Mouse (Mus musculus) lung, embryonic 15.5 days (tissue): ENCODE measurements around the gene Plekhg4. TPM values are rescaled to one million over a fixed set of nuclear protein-coding genes. Genes with fewer than 3 reads are reported as not detected.

ENCODE experiments used
- ATAC-seq: fragments of 200-750 bp; cut with Nextera tagmentation; 2 replicates; pipeline ENCODE4 v1.8.0; 2017; ENCODE audit warnings: moderate number of reproducible peaks, borderline replicate concordance; ENCODE audit not compliant: low FRiP score, low TSS enrichment; ENCODE audit errors: extremely low read depth
- H3K27ac ChIP-seq: fragments of 300-500 bp; sonication (generic); 2 replicates; pipeline ENCODE4 v1.5.1; 2015; ENCODE audit warnings: moderate library complexity, mild to moderate bottlenecking, inconsistent platforms
- H3K27me3 ChIP-seq: fragments of 300-500 bp; sonication (generic); 2 replicates; pipeline ENCODE4 v1.6.1; 2015; ENCODE audit warnings: inconsistent platforms
- H3K36me3 ChIP-seq: fragments of 300-500 bp; sonication (generic); 2 replicates; pipeline ENCODE4 v1.6.1; 2015; ENCODE audit warnings: inconsistent platforms
- H3K4me1 ChIP-seq: fragments of 300-500 bp; sonication (generic); 2 replicates; pipeline ENCODE4 v1.6.1; 2015; ENCODE audit warnings: inconsistent platforms
- H3K4me2 ChIP-seq: fragments of 300-500 bp; sonication (generic); 2 replicates; pipeline ENCODE4 v1.6.1; 2015; ENCODE audit warnings: inconsistent platforms, mild to moderate bottlenecking, moderate library complexity
- H3K4me3 ChIP-seq: fragments of 300-500 bp; sonication (generic); 2 replicates; pipeline ENCODE4 v1.5.1; 2015; ENCODE audit warnings: mild to moderate bottlenecking, inconsistent platforms
- H3K9ac ChIP-seq: fragments of 300-500 bp; sonication (generic); 2 replicates; pipeline ENCODE4 v1.6.1; 2015; ENCODE audit warnings: inconsistent platforms
- H3K9me3 ChIP-seq: fragments of 300-500 bp; sonication (generic); 2 replicates; pipeline ENCODE4 v1.6.1; 2016; ENCODE audit warnings: inconsistent platforms
- WGBS: fragments of 180-500 bp; shearing (Covaris S2); methylation state at CpG from one replicate; pipeline ENCODE4 v1.1.7; 2015; 5-methylcytosine and 5-hydroxymethylcytosine counted together
- polyA plus RNA-seq: library from polyadenylated mRNA; unstranded; fragments of >200 nt; fragmentation: Nextera tagmentation; extraction: Ambion mirVana; gene quantifications from 2 replicates; pipeline ENCODE4 v1.2.1, GENCODE M21; 2015

Gene Plekhg4
- polyA plus RNA-seq, 1 experiment from 2014 or later, result 1.5 TPM

- 91% methylated on average over 6 of the region's 6 CpGs for WGBS
These were observed 36.9 kb downstream of the Plekhg4 start for GRCm38 (mm10) chr8:105409947-105410346.

GRCm38 (mm10) chr8:105413391-105413790 lies 40.3 kb downstream of the Plekhg4 start, which contains the start of the genes Kctd19 and Lrrc36:
Gene Kctd19, minus strand, starts transcription at chr8:105413502.
Gene Lrrc36, plus strand, starts transcription at chr8:105413571.
- H3K36me3 ChIP-seq, result no peaks in the 10 kb centered on the region
- peak within 1 kb of the TSS; percentile 35 for H3K4me3 ChIP-seq
- H3K4me1 ChIP-seq, result peaks cover 13% of the 10 kb centered on the region; the same call in 1 of the 2 replicates
- no peak within 1 kb of the TSS for H3K27ac ChIP-seq
- peak; percentile 85 for ATAC-seq
- no peak within 1 kb of the TSS for H3K9ac ChIP-seq
- 2% methylated on average over 34 of the region's 34 CpGs for WGBS
- no peaks in the 10 kb centered on the region for H3K9me3 ChIP-seq
- peak within 1 kb of the TSS; percentile 72 for H3K4me2 ChIP-seq
- peaks cover 29% of the 10 kb centered on the region for H3K27me3 ChIP-seq

More at GRCm38 (mm10) chr8:105409947-105410346, 36.9 kb downstream of the Plekhg4 start:
- H3K4me2 ChIP-seq, result no peak overlapping the region
- H3K9me3 ChIP-seq, result no peaks in the 10 kb centered on the region
- no peak overlapping the region for H3K27ac ChIP-seq
- no peak overlapping the region for H3K9ac ChIP-seq
- H3K4me1 ChIP-seq, result peaks cover 35% of the 10 kb centered on the region
- no peak overlapping the region for H3K4me3 ChIP-seq
- no peaks in the 10 kb centered on the region for H3K36me3 ChIP-seq
- ATAC-seq, result no peak
- H3K27me3 ChIP-seq, result peaks cover 26% of the 10 kb centered on the region

DNA sequence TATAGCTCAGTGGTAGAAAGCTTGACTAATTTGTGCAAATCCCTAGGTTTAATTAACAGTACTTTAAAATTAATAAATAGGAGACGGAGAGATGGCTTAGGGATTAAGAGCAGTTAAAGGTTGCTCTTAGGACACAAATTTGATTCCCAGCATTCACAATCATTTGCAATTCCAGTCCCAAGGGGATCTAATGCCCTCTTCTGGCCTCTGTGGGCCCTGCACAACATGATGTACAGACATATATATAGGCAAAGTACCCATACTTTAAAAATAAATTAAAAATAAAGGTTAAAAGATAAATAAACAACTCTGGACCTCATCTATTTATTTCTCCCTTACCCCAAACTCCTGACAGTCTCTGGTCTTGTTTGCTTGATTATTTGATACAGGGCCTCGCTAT lies 45.9 kb downstream of the Plekhg4 start:
- Histone ChIP-seq H3K27me3 (peaks cover 12% of the 10 kb centered on the region), H3K4me1 (0 out of 2 replicates have a peak, but pooled peaks cover 4% of the 10 kb centered on the region), H3K36me3 (no peaks in the 10 kb centered on the region), H3K27ac (peak overlapping the region; percentile 62), H3K4me2 (no peak overlapping the region), H3K9me3 (no peaks in the 10 kb centered on the region), H3K9ac (no peak overlapping the region), H3K4me3 (no peak overlapping the region)
- 70% methylated on average over 2 of the region's 2 CpGs for WGBS
- no peak for ATAC-seq

- Histone ChIP-seq H3K9ac (no peak overlapping the region), H3K4me2 (no peak overlapping the region), H3K4me1 (no peaks in the 10 kb centered on the region), H3K36me3 (no peaks in the 10 kb centered on the region), H3K27ac (peak overlapping the region; percentile 62), H3K9me3 (no peaks in the 10 kb centered on the region), H3K4me3 (no peak overlapping the region), H3K27me3 (peaks cover 4% of the 10 kb centered on the region; the same call in 1 of the 2 replicates)
- 56% methylated on average over 4 of the region's 4 CpGs for WGBS
- peak; percentile 83 for ATAC-seq
These were observed 46.7 kb downstream of the Plekhg4 start for GRCm38 (mm10) chr8:105419800-105420199.

DNA sequence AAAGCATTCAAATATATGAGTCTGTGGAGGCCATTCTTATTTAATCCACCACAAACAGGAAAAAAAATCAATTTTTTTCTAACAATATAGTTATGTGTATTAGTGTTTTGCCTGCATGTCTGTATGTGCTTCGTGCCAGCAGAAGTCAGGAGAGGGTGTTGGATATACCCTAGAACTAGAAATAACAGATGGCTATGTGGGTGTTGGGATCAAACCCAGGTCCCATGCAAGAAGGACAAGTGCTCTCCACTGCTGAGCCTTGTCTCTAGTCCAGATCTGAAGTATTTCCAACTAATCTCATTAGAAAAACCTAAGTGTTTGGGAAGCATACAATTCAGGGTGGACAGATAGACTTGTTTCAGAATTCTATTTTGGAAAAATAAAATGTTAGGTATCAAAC lies 48.9 kb downstream of the Plekhg4 start:
- ATAC-seq, result no peak
- no peaks in the 10 kb centered on the region for H3K27me3 ChIP-seq
- WGBS, result 68% methylated on average over 1 of the region's 1 CpGs

DNA sequence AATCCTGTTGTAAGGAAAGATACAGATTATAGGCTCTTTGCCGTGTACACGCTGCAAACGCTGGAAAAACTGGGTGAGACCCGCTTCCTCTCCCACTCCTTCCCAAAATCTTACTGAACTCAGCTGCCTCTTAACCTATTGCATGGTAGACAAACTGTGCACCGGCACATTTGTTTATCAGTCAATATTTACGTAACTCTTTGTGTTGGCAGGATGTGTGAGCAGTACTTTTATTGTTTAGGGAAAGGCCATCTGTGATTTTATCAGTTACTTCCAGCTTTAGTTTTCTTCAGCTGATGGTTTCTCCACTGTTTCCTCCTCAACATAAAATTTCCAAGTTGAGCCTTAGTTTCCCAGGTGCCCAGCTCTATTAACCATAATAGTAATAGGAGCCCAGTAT lies 53.8 kb downstream of the Plekhg4 start:
- Histone ChIP-seq H3K9me3 (no peaks in the 10 kb centered on the region), H3K4me2 (no peak overlapping the region), H3K4me1 (peaks cover 6% of the 10 kb centered on the region; the same call in 1 of the 2 replicates), H3K27me3 (no peaks in the 10 kb centered on the region), H3K27ac (no peak overlapping the region), H3K36me3 (no peaks in the 10 kb centered on the region), H3K9ac (no peak overlapping the region), H3K4me3 (no peak overlapping the region)
- no peak for ATAC-seq
- 34% methylated on average over 6 of the region's 6 CpGs for WGBS

More for the DNA sequence above, 48.9 kb downstream of the Plekhg4 start:
- Histone ChIP-seq H3K9ac (no peak overlapping the region), H3K4me3 (no peak overlapping the region), H3K4me1 (no peaks in the 10 kb centered on the region), H3K27ac (no peak overlapping the region), H3K36me3 (no peaks in the 10 kb centered on the region), H3K4me2 (no peak overlapping the region), H3K9me3 (no peaks in the 10 kb centered on the region)

DNA sequence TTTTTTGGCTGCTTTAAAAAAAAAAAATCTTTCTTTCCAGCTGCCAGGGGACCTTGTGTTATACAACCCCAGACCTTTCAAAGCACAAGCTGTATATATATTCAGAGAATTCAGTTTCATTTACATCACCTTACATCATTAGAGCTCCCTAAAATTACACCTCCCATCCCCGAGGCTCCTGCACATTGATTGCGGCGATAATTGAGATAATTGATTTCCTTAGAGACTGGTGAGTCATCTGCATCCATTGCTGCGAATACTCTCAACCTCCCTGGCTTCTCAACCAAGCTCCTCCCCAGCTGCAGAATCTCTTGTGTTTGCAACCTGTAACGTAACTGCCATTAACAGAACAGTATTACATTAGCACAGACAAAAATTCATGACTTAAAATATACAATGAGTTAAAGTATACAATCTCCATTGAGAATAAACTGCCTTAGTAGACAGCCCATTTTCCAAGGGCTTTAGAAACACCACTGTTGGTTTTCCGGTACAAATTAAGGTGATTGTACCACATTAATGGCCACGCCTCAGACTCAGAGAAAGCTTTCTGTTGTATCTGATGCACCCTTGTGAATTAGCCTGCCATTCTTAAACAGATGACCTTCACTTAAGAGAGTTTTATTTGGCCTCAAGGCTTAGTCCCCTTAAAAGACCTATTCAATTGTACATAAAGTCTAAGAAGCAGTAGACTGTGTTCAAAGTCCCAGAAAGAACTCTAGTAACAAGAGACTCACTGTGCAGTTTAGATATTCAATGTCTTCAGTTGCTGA lies 58.9 kb downstream of the Plekhg4 start:
- H3K27me3 ChIP-seq, result no peaks in the 10 kb centered on the region
- no peak overlapping the region for H3K9ac ChIP-seq
- H3K36me3 ChIP-seq, result no peaks in the 10 kb centered on the region
- WGBS, result 76% methylated on average over 7 of the region's 7 CpGs
- H3K9me3 ChIP-seq, result no peaks in the 10 kb centered on the region
- no peak overlapping the region for H3K27ac ChIP-seq
- H3K4me1 ChIP-seq, result peaks cover 12% of the 10 kb centered on the region
- ATAC-seq, result no peak
- no peak overlapping the region for H3K4me2 ChIP-seq
- H3K4me3 ChIP-seq, result no peak overlapping the region

Other genes with a start within 250 kb of the Plekhg4 start
- not detected in 2 replicates for gene Ces4a, start 241.5 kb upstream of the Plekhg4 start, polyA plus RNA-seq
- 62.9 and 63.3 TPM in 2 replicates for gene Cbfb, start 202.6 kb upstream of the Plekhg4 start, polyA plus RNA-seq
- 38.2 and 38.8 TPM in 2 replicates for gene D230025D16Rik, start 148.1 kb upstream of the Plekhg4 start, polyA plus RNA-seq
- 23.4 and 26.0 TPM in 2 replicates for gene B3gnt9, start 118.1 kb upstream of the Plekhg4 start, polyA plus RNA-seq
- 29.8 and 33.6 TPM in 2 replicates for gene Tradd, start 108.7 kb upstream of the Plekhg4 start, polyA plus RNA-seq
- gene Fbxl8, start 108.6 kb upstream of the Plekhg4 start, polyA plus RNA-seq, result 4.8 and 4.9 TPM in 2 replicates
- gene Hsf4, start 103.5 kb upstream of the Plekhg4 start, polyA plus RNA-seq, result 0.61 and 0.69 TPM in 2 replicates
- 1.5 and 1.7 TPM in 2 replicates for gene Nol3, start 97.1 kb upstream of the Plekhg4 start, polyA plus RNA-seq
- 9.7 and 10.0 TPM in 2 replicates for gene 4931428F04Rik, start 83.4 kb upstream of the Plekhg4 start, polyA plus RNA-seq
- gene Exoc3l, start 77.2 kb upstream of the Plekhg4 start, polyA plus RNA-seq, result 30.3 and 32.9 TPM in 2 replicates
- 76.4 and 77.3 TPM in 2 replicates for gene E2f4, start 75.6 kb upstream of the Plekhg4 start, polyA plus RNA-seq
- gene Elmo3, start 67.7 kb upstream of the Plekhg4 start, polyA plus RNA-seq, result 10.1 and 12.1 TPM in 2 replicates
- gene Lrrc29, start 47.0 kb upstream of the Plekhg4 start, polyA plus RNA-seq, result 1.6 and 2.8 TPM in 2 replicates
- 110 and 116 TPM in 2 replicates for gene Tmem208, start 46.9 kb upstream of the Plekhg4 start, polyA plus RNA-seq
- gene Fhod1, start 25.3 kb upstream of the Plekhg4 start, polyA plus RNA-seq, result 10.6 and 11.9 TPM in 2 replicates
- gene Slc9a5, start 24.4 kb upstream of the Plekhg4 start, polyA plus RNA-seq, result 6.4 and 7.2 TPM in 2 replicates
- gene Kctd19, start 40.2 kb downstream of the Plekhg4 start, polyA plus RNA-seq, result not detected in 2 replicates
- 0.43 and 0.67 TPM in 2 replicates for gene Lrrc36, start 40.3 kb downstream of the Plekhg4 start, polyA plus RNA-seq
- gene Tppp3, start 98.3 kb downstream of the Plekhg4 start, polyA plus RNA-seq, result 63.3 and 63.6 TPM in 2 replicates
- gene Zdhhc1, start 123.6 kb downstream of the Plekhg4 start, polyA plus RNA-seq, result 44.0 and 50.9 TPM in 2 replicates
- 2.6 and 2.8 TPM in 2 replicates for gene Hsd11b2, start 145.5 kb downstream of the Plekhg4 start, polyA plus RNA-seq
- gene Atp6v0d1, start 192.8 kb downstream of the Plekhg4 start, polyA plus RNA-seq, result 80.8 and 82.1 TPM in 2 replicates
- gene Ripor1, start 232.0 kb downstream of the Plekhg4 start, polyA plus RNA-seq, result 30.6 and 34.1 TPM in 2 replicates